Mouse (Mus musculus): ENCODE results near the gene Atp8a1.

DNA sequence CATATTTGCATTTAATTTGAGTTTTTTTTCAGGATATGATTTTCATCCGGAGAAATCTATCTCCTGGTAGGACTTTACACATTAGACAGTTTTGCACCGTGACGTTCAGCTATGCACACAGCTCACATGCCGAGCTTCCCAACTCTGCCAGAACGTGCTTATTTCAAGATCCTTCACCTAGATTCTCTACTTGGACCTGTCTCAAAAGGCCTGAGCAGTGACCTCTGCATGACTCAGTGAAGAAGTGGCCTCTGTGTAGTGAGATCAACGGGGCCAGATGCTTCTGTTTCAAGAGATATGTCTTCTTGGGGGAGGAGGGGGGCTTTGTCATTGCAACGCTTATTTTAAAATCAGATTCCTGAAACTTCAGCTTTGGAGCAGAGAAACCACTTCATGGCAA lies 64.5 kb downstream of the Atp8a1 start:
- TF ChIP-seq POLR2AphosphoS2 (IDR thresholded peaks at IDR 0.05; ENCODE audit: low read depth, low read length) (no peak), E2F4 (IDR thresholded peaks at IDR 0.05; ENCODE audit: insufficient replicate concordance, low read depth, low read length) (no peak), MEF2A (IDR thresholded peaks at IDR 0.05; ENCODE audit: borderline replicate concordance, low read depth, low read length) (no peak), CTCF (conservative IDR thresholded peaks at IDR 0.05 in 1 of 2, IDR thresholded peaks at IDR 0.05 in 1 of 2; ENCODE audit: low read depth in 2 of 2, low read length in 2 of 2) (no peak), MXI1 (IDR thresholded peaks at IDR 0.05; ENCODE audit: low read depth, low read length) (no peak)

Measured in CH12.LX (cell line).